Mouse (Mus musculus) kidney, postnatal 10 days (tissue): ENCODE measurements at regions not wholly inside any gene's neighbourhood (a gene's known extent, or its start where the extent isn't known, plus 50 kb on each side); places are given as distances from the start of the nearest gene placed in this dataset.
"Not testable (repeated sequence)": the region's sequence is repeated elsewhere in the genome, so short reads cannot be mapped to it uniquely, and the experiment has no call there.

Experiments
- DNase-seq: peaks from one replicate; pipeline ENCODE4 v3.0.0; 2021; ENCODE audit warnings: mixed read lengths

- no peak for DNase-seq
Measured at GRCm38 (mm10) chr13:72184116-72184845, 220.8 kb upstream of the Irx1 start.

DNA sequence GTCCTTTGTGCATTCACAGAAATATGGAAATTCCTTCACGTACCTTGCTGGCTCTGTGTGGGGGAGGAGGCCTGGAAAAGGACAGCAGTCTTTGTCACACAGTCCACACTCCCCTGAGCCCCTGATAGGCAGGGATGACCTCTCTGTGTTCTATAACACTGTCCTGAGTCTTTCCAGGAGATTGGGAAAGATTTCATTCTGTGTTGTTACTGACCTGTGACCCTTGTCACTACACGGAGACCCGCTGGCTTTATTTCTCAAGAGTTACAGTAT is 221.3 kb upstream of the Irx1 start:
- DNase-seq: no peak

DNA sequence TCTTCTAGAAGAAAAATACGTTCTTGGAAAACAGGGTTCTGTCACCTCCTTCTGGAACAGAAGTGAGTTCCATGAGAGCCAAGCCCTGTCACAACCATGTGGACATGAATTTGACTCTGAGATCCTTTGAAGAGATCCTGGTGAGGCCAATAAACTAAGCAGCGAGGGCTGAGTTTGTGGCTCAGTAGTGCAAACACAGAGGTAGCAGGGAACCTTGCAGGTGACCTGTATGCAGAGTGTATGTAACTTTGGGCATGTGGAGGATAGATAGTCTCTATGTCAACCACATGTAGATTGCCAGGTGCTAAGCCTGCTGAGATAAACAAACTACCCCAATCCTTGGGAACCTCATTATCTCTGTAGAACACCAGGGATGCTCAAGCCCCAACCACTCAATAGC is 232.4 kb upstream of the Irx1 start:
- DNase-seq: no peak

GRCm38 (mm10) chr13:72198341-72199105 is 235.0 kb upstream of the Irx1 start:
- DNase-seq: peak; percentile 14

DNA sequence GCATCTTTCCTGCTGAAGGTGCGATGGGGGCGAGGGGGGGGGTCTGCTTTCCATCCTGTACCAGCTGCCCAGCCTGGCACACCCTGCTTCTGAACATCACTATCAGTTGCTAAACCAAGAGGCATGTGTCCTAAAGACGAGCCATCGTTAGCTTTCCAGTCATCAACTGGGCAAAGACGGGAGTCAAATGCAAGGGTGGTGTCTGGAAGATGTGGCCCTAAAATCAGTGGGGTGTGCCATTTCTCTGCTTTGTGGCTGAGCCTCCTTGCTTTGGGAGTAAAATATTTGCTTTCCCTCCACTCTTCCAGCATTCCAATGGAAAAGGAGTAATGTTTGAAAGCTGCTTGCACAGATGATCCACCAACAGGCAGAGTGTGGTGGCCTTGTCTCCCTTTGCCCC is 246.0 kb upstream of the Irx1 start:
- no peak for DNase-seq

DNA sequence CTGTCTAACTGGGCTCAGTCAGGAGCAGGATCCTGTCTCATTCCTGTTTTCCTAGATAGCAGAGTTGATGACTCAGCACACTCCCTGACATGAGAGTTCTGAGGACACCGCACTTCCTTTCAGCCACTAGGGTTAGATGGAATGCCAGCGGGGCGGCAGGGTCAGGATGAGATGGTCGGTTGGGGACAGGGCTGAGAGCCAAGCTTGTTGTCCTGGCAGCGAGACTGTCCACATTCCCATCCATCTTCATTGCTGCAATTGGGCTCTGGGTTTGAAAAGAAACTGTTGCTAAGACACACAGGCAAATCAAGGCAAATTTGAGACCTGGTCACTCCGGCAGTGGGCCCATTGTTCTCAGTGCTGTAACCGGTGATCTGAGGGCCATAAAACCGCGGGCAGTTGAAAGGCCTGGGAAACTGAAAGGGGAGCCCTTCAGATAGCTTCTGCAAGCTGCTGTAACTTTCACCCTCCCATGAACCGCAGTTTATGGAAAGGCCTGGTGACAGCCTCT is 246.5 kb upstream of the Irx1 start:
- DNase-seq: peak; percentile 47

GRCm38 (mm10) chr13:72210474-72211309 is 247.2 kb upstream of the Irx1 start:
- peak; percentile 14 for DNase-seq

DNA sequence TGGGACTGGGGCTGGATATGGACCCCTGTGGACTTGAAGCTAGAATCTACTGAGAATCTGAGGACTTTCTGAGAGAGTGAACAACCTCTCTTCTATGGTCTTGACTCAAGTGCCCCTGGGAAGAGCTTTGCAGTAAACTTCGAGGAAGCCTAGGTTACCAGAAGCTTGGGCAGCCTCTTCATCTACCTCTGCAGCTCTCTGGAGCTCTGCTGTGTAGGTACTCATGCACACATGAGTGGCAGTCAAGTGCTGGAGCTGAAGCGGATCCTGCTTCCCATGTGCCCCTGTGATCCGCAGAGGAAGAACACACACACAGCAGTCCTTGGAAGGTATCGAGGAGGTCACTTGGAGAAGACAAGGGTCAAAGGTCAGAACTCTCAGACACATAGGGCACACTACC is 248.2 kb upstream of the Irx1 start:
- DNase-seq: no peak

DNA sequence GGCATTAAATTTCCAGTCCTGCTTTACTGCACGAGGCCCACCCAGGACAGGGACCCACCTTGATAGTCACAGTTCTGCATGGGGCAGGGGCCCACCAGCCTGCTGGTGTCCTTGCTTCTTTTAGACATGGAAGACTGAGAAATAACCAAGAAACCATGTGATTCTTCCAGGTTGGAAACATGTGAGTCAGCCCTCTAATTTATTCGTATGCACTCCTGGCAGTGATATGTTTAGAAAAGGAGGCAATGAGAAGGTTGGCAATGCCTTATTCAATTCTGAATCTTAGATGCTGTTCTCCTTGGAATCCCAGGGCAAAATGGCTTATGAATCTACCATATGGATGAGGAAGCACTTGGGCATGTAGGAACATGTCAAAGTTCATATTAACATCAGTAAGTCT is 249.2 kb upstream of the Irx1 start:
- no peak for DNase-seq

DNA sequence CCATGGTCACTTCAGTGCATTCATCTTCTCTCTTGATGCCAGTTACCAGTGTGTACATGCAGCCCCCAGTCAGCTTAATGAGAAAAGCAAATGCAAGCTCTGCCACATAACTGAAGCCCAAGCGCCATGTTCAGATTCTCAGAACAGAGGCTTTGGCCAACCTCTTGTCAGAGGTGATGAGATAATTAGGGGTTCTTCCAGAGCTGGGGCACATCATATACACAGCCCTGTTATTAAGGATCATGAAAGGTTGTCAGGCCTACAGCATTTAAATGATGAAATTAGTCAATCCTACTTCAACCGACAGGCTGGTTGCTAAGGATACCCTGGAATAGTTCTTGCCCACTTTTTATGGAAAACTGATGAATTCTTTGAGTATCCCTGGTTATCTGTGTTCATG is 255.8 kb upstream of the Irx1 start:
- DNase-seq: no peak

- no peak for DNase-seq
Measured at GRCm38 (mm10) chr13:72227102-72227501, 263.6 kb upstream of the Irx1 start.

GRCm38 (mm10) chr13:72231032-72231591 is 267.6 kb upstream of the Irx1 start:
- DNase-seq: no peak

GRCm38 (mm10) chr13:72232080-72232479 is 268.6 kb upstream of the Irx1 start:
- no peak for DNase-seq

- no peak for DNase-seq
Measured at GRCm38 (mm10) chr13:72241919-72242318, 278.4 kb upstream of the Irx1 start.

GRCm38 (mm10) chr13:72250419-72250818 is 286.9 kb upstream of the Irx1 start:
- DNase-seq: no peak

- not testable (repeated sequence) for DNase-seq
Measured at GRCm38 (mm10) chr13:72253242-72253641, 289.7 kb upstream of the Irx1 start.

GRCm38 (mm10) chr13:72258794-72259193 is 295.3 kb upstream of the Irx1 start:
- DNase-seq: no peak

- DNase-seq: no peak
Measured at GRCm38 (mm10) chr13:72264416-72264815, 300.9 kb upstream of the Irx1 start.

DNA sequence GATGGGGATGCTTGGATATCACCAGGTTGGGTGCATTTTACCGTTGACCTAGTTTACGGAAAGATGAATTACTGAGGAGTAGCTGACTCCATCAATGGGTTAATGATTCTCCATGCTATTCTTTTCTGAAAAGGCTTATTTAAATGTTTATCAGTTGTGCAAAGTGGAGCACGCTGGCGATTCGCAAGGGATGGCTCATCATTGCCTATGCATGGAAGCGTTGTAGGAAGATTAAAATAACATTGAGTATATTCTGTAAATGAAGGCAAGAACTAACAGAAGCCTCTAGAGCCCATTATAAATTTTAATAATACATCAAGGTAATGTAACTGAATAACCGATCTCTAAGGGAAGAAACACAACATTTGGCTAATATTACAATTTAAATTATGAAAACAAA is 301.6 kb upstream of the Irx1 start:
- no peak for DNase-seq

DNA sequence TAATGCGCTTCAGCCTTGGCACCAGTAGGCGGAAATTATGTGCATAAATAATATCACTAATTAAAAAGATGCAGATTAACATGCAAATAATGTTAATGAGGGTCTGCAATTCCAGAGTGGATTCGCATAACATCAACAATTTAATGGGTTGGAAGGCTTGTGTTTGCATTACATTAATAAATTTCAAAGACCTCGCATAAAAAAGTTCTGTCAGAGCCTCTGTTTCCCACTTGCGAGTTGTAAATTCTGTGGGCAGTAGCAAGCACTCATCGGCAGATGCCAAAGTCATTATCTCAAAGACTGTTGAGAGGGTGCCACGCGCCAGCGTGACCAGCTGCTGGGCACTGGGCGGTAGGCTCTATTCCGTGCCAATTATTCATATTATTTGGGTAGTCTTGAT is 302.1 kb upstream of the Irx1 start:
- no peak for DNase-seq

- DNase-seq: no peak
Measured at GRCm38 (mm10) chr13:72266174-72266768, 302.7 kb upstream of the Irx1 start.

- no peak for DNase-seq
Measured at GRCm38 (mm10) chr13:72280343-72280742, 316.8 kb upstream of the Irx1 start.

DNA sequence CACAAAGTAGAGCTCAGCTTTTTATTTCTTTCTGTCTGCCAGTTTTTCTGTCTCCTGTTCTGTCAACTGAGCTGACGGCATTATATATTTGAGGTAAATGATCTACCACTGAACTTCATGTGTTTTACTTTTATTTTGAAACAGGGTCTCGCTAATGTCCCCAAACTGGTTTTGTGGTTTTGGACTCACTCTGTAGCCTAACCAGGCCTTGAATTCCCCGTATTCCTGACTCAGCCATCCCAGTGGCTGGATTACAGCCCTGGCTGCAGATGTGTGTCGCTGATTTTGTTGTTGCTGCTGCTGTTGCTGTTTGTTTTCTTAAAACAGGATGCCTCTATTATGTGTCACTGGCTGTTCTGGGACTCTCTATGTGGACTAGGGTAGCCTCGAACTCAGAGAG is 317.3 kb upstream of the Irx1 start:
- DNase-seq: no peak
